Mouse (Mus musculus): ENCODE results near the gene Mepce.

Gene Mepce

GRCm38 (mm10) chr5:137787151-137787928 is at the start of gene Mepce, which contains the start of gene Zcwpw1:
Gene Mepce (minus strand): TSS chr5:137787655.
Gene Zcwpw1 (plus strand): TSS chr5:137787798.
- DNase-seq (ENCODE audit: low spot score in 2 of 2): peak; percentile 95 to 99

DNA sequence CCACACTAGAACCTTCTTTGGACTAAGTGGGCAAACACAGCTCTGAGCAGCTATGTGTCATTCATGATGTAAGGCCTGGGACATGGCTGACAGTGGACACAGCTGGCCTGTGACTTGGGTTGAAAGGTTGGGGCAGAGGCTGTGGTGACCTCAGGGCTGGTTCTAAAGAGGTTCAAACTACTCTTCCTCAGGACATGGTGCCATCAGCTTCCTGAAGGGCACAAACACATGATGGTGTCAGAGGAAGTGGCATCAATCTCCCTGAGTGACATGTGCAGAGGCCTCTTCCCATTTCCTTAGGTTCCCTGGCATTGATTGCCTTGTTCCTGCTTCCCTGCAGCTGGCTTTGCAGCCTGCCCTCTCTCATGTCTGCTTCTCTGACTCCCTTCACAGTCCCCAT is 49.7 kb upstream of the Mepce start:
- peak; percentile 7 to 45 for DNase-seq (ENCODE audit: low spot score in 2 of 2)

DNA sequence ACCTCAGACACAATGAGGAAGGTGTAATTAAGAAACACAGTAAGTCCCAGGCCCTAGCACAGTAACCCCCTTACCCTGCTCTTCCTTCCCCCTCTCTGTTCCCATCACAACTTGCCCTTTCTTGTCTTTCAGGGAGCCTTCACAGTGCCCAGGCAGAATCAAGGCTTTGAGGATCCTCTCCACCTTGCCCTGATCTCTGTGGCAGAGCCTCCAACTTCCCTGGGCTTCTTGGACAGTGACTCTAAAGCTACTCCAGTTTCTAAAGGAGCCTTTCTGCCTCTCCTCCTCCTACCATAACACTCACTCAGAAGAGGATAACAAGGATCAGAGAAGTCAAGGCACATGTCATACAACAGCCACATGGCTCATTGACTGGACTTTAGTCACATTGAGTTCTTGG is 49.2 kb upstream of the Mepce start:
- peak; percentile 9 to 60 for DNase-seq (ENCODE audit: low spot score in 2 of 2)

- DNase-seq (ENCODE audit: low spot score in 2 of 2): peak; percentile 14 to 62
Observed at GRCm38 (mm10) chr5:137835966-137836520, 48.6 kb upstream of the Mepce start, which contains the start of gene Pilra. Gene Pilra (minus strand): TSS chr5:137836281.

DNA sequence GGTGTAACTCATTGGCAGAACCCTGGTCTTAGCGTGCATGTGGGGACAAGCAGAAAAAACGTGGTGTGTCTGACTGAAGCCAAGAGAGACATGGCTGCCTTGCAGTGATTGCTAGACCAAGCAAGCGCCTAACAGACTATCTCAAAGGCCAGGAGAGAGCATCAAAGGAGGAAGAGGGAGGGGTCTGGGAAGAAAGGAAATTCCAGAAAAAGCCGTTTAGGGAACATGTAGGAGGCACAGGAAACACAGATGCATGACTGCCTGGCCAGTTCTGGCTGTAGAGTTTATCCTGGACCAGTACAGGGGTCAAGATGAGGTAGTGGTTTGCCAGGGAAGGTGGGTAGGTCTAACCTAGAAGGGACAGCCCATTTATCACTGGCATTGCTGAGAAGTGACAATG is 46.0 kb upstream of the Mepce start:
- DNase-seq (ENCODE audit: low spot score in 2 of 2): peak; percentile 11 to 30

- DNase-seq (ENCODE audit: low spot score in 2 of 2): peak; percentile 9 to 53
Observed at GRCm38 (mm10) chr5:137831506-137831905, 44.1 kb upstream of the Mepce start.

GRCm38 (mm10) chr5:137831106-137831505 is 43.7 kb upstream of the Mepce start:
- DNase-seq (ENCODE audit: low spot score in 2 of 2): peak in 1 of 2 experiments; percentile 15

GRCm38 (mm10) chr5:137830238-137830637 is 42.8 kb upstream of the Mepce start:
- DNase-seq (ENCODE audit: low spot score in 2 of 2): peak; percentile 11 to 53

DNA sequence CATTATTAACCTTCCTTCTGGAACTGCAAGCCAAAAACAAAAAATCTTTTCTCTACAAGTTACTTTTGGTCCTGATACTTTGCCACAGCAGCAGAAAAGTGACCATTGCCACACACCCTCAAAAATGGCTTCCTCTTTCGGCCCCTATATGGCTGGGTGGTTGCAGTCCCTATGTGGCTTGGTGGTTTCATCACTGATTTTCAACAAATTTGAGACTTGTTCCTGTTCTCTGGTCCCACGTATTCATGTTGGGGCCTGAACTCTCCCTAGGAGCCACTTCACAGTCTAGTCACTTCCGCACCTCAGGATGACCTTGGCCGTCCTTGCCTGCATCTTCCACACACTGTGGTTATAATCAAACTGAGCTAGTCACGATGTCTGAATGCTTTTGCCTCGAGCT is 41.2 kb upstream of the Mepce start:
- peak in 1 of 2 experiments; percentile 56 for DNase-seq (ENCODE audit: low spot score in 2 of 2)

DNA sequence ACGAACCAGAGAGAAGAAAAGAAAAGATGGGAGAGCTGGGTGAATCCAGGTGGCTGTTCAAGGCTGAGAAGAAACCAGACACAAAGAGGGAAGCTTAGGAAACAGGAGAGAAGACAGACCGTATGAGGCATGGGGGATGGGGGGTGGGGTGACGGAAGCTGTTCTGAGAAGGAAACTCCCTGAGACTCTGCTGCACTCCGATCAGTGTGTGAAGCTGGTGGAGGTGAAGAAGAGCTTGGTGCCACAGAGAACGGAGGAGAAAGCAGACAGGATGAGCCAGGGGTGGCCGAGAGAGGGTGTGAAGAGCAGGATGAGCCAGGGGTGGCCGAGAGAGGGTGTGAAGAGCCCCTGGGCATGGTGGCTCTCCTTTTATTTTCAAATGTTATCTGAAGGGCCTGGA is 39.0 kb upstream of the Mepce start:
- DNase-seq (ENCODE audit: low spot score in 2 of 2): peak in 1 of 2 experiments; percentile 51

GRCm38 (mm10) chr5:137825971-137826370 is 38.5 kb upstream of the Mepce start:
- DNase-seq (ENCODE audit: low spot score in 2 of 2): peak; percentile 7 to 52

GRCm38 (mm10) chr5:137825030-137825429 is 37.6 kb upstream of the Mepce start:
- DNase-seq (ENCODE audit: low spot score in 2 of 2): peak; percentile 13 to 57

DNA sequence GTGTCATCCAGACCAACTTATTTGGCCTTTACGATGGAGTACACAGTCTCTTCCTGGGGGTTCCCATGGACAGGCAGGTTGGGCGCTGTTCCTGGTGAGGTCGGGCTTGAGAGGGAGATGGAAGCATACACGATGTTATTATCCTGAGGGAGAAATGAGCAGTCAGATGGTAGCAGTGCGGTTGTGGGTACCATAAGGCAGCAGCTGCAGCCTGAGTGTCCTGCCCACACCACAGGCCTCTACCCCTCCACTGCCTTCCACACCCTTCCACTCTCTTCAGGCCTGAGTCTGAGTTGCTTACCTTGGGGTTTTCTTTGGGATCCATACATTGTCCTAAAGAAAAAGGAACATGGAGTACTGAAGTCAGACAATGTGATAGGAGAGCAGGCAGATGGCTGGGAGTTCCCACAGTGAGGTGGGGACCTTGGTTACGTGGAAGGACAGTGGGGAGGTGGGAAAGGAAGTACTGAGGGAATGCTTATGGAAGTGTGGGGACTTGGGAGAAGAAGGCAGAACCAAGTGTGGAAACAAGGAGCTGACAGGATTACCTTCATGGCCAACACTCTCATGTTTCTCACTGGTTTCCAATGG is 36.1 kb upstream of the Mepce start:
- no peak for DNase-seq (ENCODE audit: low spot score in 2 of 2)

DNA sequence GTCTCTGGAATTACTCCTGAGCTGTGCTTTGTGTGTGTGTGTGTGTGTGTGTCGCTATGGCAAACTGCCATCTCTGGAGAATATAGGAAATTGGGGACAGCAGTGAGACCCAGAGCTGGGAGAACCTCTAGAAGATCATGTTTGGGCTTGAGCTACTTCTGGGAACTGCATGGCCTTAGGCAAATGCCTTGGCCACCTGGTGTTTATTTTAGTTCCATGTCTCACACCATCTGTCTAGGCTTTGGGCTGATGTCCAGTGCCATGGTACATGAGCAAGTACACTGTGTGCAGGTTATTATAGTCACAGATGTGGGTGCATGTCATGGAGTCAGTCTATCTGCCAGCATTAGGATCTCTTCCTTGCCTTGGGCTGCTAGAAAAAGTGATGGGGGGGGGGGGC is 35.1 kb upstream of the Mepce start:
- DNase-seq (ENCODE audit: low spot score in 2 of 2): no peak

DNA sequence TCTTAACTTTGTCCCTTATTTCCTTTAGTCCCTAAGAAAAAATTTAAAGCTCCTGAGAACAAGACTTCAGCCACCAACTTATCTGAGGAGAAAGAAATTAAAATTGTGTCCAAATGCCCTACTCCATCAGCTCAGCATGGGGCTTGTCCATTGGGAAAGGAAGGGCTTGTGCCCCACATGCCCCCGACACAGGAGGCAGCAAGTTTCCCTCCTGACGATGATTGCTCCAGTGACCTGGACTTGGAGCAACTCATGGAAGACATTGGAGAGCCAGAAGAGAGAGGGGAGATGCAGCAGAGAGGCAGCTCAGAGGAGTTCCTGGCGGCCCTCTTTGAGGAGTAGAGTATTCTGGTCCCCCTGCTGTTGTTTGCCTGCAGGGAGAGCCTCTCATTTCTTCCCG is 34.7 kb upstream of the Mepce start:
- DNase-seq (ENCODE audit: low spot score in 2 of 2): peak in 1 of 2 experiments; percentile 52

GRCm38 (mm10) chr5:137817466-137818222 is 30.2 kb upstream of the Mepce start:
- DNase-seq (ENCODE audit: low spot score in 2 of 2): no peak

GRCm38 (mm10) chr5:137808316-137808715 is 20.9 kb upstream of the Mepce start:
- DNase-seq (ENCODE audit: low spot score in 2 of 2): no peak

GRCm38 (mm10) chr5:137806158-137806557 is 18.7 kb upstream of the Mepce start:
- DNase-seq (ENCODE audit: low spot score in 2 of 2): no peak

DNA sequence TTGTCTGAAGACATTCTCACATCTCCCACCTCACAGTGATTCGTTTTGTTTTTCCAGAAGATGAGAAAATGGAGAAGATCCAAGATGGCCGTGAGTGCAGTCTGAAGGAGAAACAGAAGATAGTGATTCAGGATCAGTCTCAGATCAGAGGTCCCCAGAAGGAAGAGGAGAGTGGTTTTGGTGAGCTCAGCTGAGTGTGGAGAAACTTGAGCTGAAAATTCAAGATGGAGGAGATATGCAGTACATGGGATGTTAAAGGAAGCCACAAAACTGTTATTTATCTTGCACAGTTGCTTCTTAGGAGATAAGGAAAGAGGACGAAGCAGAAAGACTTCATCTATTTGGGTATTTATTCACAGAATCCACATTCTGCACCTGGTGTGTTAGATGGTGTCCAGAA is 13.5 kb upstream of the Mepce start:
- no peak for DNase-seq (ENCODE audit: low spot score in 2 of 2)

- DNase-seq (ENCODE audit: low spot score in 2 of 2): no peak
Observed at GRCm38 (mm10) chr5:137796606-137797005, 9.2 kb upstream of the Mepce start.

DNA sequence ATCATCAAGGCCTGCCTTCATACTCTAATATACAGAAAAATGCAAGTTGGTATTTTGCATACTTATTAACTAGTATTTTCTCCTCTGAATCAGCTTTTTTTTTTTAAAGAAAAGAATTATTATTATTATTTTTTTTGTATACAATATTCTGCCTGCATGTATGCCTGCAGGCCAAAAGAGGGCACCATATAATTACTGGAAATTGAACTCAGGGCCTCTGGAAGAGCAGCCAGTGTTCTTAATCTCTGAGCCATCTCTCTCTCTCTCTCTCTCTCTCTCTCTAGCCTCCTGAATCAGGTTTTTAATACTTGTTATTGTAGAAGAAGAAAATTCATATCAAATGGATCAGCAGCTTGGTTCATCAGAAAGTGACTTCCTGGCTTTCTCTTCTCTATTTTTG is 4.1 kb upstream of the Mepce start:
- DNase-seq (ENCODE audit: low spot score in 2 of 2): no peak

- DNase-seq (ENCODE audit: low spot score in 2 of 2): no peak
Observed at GRCm38 (mm10) chr5:137788946-137789531, 1.6 kb upstream of the Mepce start.
